Mouse (Mus musculus) forebrain, embryonic 11.5 days (tissue): ENCODE data around the gene Ppp2r5e. TPM values are rescaled to one million over a fixed set of nuclear protein-coding genes. Genes with fewer than 3 reads are reported as not detected.

Experiments
- ATAC-seq: fragments of 200-750 bp; cut with Nextera tagmentation; replicated peaks from 2 replicates; pipeline ENCODE4 v1.8.0; 2017; ENCODE audit warnings: moderate TSS enrichment; ENCODE audit not compliant: low FRiP score
- DNase-seq: peaks from one replicate; pipeline ENCODE4 v3.0.0-alpha.2; 2017; ENCODE audit warnings: low spot score
- H3K27ac ChIP-seq: fragments of 300-500 bp; sonication (generic); 2 replicates; pipeline ENCODE4 v1.5.1; 2014; ENCODE audit warnings: low read depth, low read length
- H3K27me3 ChIP-seq: fragments of 300-500 bp; sonication (generic); 2 replicates; pipeline ENCODE4 v1.6.1; 2014; ENCODE audit warnings: mild to moderate bottlenecking, low read length, mixed read lengths; ENCODE audit not compliant: control insufficient read depth, insufficient read depth
- H3K36me3 ChIP-seq: fragments of 300-500 bp; sonication (generic); 2 replicates; pipeline ENCODE4 v1.6.1; 2014; ENCODE audit warnings: mild to moderate bottlenecking, low read length, moderate library complexity, mixed read lengths; ENCODE audit not compliant: control insufficient read depth, insufficient read depth
- H3K4me1 ChIP-seq: fragments of 300-500 bp; sonication (generic); replicated peaks from 2 replicates; pipeline ENCODE4 v1.6.1; 2014; ENCODE audit warnings: low read length, mixed read lengths; ENCODE audit not compliant: control insufficient read depth, insufficient read depth
- H3K4me2 ChIP-seq: fragments of 300-500 bp; sonication (generic); 2 replicates; pipeline ENCODE4 v1.6.1; 2014; ENCODE audit warnings: low read depth, mild to moderate bottlenecking, low read length, moderate library complexity, mixed read lengths; ENCODE audit not compliant: severe bottlenecking
- H3K4me3 ChIP-seq: fragments of 300-500 bp; sonication (generic); 2 replicates; pipeline ENCODE4 v1.5.1; 2014; ENCODE audit warnings: low read depth, low read length
- H3K9ac ChIP-seq: fragments of 300-500 bp; sonication (generic); 2 replicates; pipeline ENCODE4 v1.6.1; 2014; ENCODE audit warnings: low read length
- H3K9me3 ChIP-seq: fragments of 300-500 bp; sonication (generic); 2 replicates; pipeline ENCODE4 v1.6.1; 2016; ENCODE audit warnings: low read length, mixed read lengths; ENCODE audit not compliant: control insufficient read depth
- WGBS: fragments of 180-500 bp; shearing (Covaris S2); extraction: QIAGEN DNeasy Blood & Tissue Kit; methylation state at CpG from one replicate; pipeline ENCODE4 v1.1.7; 2014; 5-methylcytosine and 5-hydroxymethylcytosine counted together
- polyA plus RNA-seq: library from polyadenylated mRNA; unstranded; fragments of >200 nt; fragmentation: Nextera tagmentation; extraction: Ambion mirVana; gene quantifications from 2 replicates; pipeline ENCODE4 v1.2.1, GENCODE M21; 2014

Gene Ppp2r5e
- polyA plus RNA-seq, 1 experiment from 2014 or later, result 26.1 TPM

DNA sequence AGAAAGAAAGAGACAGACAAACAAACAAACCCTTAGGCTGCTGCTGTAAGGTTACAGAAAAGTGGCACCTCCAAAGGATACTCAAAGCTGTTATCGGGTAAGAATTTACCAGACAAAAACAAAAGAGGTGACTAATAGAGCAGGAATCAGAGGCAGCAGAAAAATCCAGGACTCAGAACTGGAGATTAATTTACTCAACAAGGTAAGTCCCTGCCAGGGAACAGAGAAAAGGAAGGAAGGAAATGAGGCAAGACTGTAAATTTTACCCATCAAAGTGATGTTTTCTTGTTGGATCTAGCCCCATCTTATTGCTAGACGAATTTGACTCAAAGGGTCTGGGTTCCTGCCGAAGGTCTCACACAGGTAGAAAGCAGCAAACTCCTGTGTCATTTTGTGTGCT, 41.0 kb downstream of the Ppp2r5e start:
- Histone ChIP-seq H3K9ac (no peak overlapping the region), H3K9me3 (no peaks in the 10 kb centered on the region), H3K4me1 (0 out of 2 replicates have a peak, but pooled peaks cover 2% of the 10 kb centered on the region), H3K4me2 (no peak overlapping the region), H3K4me3 (no peak overlapping the region), H3K36me3 (no peaks in the 10 kb centered on the region), H3K27ac (no peak overlapping the region), H3K27me3 (no peaks in the 10 kb centered on the region)
- DNase-seq, result no peak
- no peak for ATAC-seq
- 72% methylated on average over 3 of the region's 3 CpGs for WGBS

DNA sequence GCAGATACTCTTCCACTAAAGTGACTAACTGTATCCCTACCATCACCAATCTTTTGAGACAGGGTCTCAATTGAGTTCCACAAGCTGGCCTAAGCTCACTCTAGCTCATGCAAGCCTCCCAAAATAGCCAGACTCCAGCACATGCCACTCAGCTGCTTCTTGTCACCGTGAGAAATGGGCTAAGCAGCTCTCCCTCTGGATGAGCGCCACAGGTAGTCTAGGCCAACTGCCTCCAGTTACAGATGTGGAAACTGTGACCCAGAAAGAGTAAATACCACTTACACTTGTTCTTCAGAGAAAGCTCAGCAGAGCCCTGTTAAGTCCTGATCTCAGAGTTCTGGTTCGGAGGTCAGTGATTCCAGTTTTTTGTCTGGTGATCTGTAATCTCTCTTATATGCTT, 43.7 kb downstream of the Ppp2r5e start:
- ATAC-seq (no peak), DNase-seq (no peak)
- no peak overlapping the region for H3K4me2 ChIP-seq
- H3K36me3 ChIP-seq, result no peaks in the 10 kb centered on the region
- no peaks in the 10 kb centered on the region for H3K27me3 ChIP-seq
- no peak overlapping the region for H3K9ac ChIP-seq
- H3K27ac ChIP-seq, result no peak overlapping the region
- no peaks in the 10 kb centered on the region for H3K9me3 ChIP-seq
- no peak overlapping the region for H3K4me3 ChIP-seq
- H3K4me1 ChIP-seq, result no peaks in the 10 kb centered on the region
- WGBS, result 94% methylated on average over 3 of the region's 3 CpGs

DNA sequence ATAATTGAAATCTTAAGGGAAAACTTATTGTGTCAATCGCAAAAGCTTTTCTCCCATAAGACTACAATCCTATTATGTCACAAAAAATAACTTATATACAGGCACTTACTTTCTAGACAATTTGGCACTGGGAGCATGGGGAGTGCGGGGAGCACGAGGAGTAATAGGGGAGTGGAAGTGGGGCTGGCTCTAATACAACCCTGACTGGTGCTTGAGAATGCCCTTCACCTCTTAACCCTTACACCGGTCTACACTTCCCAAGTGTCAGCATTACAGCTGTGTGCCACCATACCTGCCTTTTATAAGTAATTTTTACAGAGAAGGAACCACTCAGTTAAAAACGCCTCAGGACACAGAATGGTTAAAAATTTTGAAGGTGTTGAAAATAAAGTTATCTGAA, 44.4 kb downstream of the Ppp2r5e start:
- WGBS, result 92% methylated on average over 5 of the region's 5 CpGs
- no peak overlapping the region for H3K9ac ChIP-seq
- H3K27me3 ChIP-seq, result no peaks in the 10 kb centered on the region
- H3K4me1 ChIP-seq, result no peaks in the 10 kb centered on the region
- H3K4me3 ChIP-seq, result no peak overlapping the region
- H3K36me3 ChIP-seq, result no peaks in the 10 kb centered on the region
- H3K4me2 ChIP-seq, result no peak overlapping the region
- DNase-seq (no peak), ATAC-seq (no peak)
- no peaks in the 10 kb centered on the region for H3K9me3 ChIP-seq
- no peak overlapping the region for H3K27ac ChIP-seq

DNA sequence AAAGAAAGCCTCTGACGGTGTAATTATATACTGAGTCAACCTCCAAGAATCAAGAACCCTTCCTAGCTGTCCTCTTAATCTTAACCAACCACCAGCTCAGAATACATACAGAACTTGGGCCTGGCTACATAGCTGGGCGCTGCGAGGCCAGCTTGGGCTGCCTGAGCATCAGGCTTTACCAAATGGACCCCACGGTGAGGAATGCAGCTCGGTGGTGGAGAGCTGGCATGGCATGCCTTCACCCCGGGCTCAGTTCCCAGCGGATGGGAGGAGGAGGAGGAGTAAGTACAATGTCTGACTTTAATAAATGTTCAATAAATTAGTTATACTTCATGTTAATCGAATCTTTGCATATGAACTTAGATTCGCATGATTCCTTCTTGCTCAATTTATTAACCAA, 47.0 kb downstream of the Ppp2r5e start:
- H3K4me1 ChIP-seq, result no peaks in the 10 kb centered on the region
- no peak overlapping the region for H3K4me2 ChIP-seq
- H3K9me3 ChIP-seq, result no peaks in the 10 kb centered on the region
- H3K36me3 ChIP-seq, result no peaks in the 10 kb centered on the region
- no peak overlapping the region for H3K9ac ChIP-seq
- ATAC-seq (no peak), DNase-seq (no peak)
- no peak overlapping the region for H3K4me3 ChIP-seq
- no peaks in the 10 kb centered on the region for H3K27me3 ChIP-seq
- 84% methylated on average over 9 of the region's 9 CpGs for WGBS
- no peak overlapping the region for H3K27ac ChIP-seq

DNA sequence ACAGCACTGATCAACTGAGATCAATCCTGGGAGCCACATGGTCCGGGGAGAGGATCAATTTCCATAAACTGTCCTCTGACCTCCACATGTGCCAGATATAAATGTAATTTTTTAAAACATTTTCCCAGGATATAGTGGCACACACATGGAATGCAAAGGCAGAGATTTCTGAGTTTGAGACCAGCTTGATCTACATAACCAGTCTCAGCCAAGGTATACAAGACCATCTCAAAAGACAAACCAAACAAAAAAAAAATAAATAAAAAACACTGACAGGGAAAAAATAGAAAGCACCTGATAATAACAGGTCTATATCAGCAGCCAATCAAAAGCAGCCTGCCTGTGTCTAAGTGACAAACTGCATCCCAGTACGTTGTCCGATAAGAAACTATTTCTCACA, 48.9 kb downstream of the Ppp2r5e start:
- Histone ChIP-seq H3K36me3 (no peaks in the 10 kb centered on the region), H3K9ac (no peak overlapping the region), H3K9me3 (no peaks in the 10 kb centered on the region), H3K4me1 (no peaks in the 10 kb centered on the region), H3K27me3 (no peaks in the 10 kb centered on the region), H3K4me2 (no peak overlapping the region), H3K4me3 (no peak overlapping the region), H3K27ac (no peak overlapping the region)
- ATAC-seq (no peak), DNase-seq (no peak)
- WGBS, result 94% methylated on average over 3 of the region's 3 CpGs

DNA sequence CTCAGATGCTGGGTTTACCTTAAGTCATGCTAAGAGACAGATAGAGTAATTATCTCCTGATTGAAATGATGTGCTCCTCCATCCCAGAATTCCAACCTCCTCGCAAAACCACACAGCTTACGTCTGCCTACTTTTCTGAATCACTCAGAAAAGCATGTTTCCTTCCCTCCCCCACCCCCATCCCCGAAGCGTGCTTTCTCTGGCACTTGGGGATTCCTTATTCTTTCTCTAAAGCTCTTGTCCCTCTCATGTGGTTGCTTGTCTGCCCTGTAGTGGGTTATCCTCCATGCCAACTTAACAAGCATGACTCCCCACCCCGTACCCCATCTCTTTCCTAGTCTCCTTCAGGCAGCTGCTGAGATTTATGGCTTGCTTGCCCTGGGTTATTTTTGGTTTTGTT, 49.8 kb downstream of the Ppp2r5e start:
- H3K27ac ChIP-seq, result no peak overlapping the region
- no peak overlapping the region for H3K9ac ChIP-seq
- H3K4me1 ChIP-seq, result no peaks in the 10 kb centered on the region
- DNase-seq, result no peak
- no peaks in the 10 kb centered on the region for H3K9me3 ChIP-seq
- no peaks in the 10 kb centered on the region for H3K27me3 ChIP-seq
- WGBS, result 92% methylated on average over 5 of the region's 5 CpGs
- H3K4me3 ChIP-seq, result no peak overlapping the region
- no peaks in the 10 kb centered on the region for H3K36me3 ChIP-seq
- ATAC-seq, result no peak
- no peak overlapping the region for H3K4me2 ChIP-seq

DNA sequence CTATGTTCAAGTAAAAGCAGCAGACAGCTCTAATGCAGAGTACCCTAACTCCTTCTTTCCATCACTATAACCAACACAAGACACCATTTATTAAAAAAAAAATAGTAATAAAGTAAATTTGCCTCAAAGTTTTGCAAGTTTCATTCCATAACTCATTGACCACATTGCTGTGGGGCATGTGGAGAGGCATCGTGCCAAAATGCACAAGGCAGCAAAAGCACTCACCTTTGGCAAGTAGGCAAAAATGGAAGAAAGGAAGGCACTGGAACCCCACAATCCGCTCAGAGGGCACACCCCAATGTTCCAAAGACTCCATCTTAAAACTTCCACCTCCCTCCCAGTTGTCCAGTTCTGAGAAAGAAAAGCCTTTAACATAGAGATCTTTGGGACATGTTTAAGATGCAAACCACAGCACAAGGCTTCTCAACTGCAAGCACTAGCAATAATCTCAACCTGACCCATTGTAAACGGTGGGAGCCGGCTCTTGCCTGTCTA, 50.6 kb downstream of the Ppp2r5e start:
- H3K27me3 ChIP-seq, result no peaks in the 10 kb centered on the region
- H3K27ac ChIP-seq, result no peak overlapping the region
- WGBS, result 94% methylated on average over 4 of the region's 4 CpGs
- no peaks in the 10 kb centered on the region for H3K9me3 ChIP-seq
- H3K4me2 ChIP-seq, result no peak overlapping the region
- no peaks in the 10 kb centered on the region for H3K36me3 ChIP-seq
- no peak for ATAC-seq
- no peaks in the 10 kb centered on the region for H3K4me1 ChIP-seq
- DNase-seq, result no peak
- no peak overlapping the region for H3K9ac ChIP-seq
- no peak overlapping the region for H3K4me3 ChIP-seq

DNA sequence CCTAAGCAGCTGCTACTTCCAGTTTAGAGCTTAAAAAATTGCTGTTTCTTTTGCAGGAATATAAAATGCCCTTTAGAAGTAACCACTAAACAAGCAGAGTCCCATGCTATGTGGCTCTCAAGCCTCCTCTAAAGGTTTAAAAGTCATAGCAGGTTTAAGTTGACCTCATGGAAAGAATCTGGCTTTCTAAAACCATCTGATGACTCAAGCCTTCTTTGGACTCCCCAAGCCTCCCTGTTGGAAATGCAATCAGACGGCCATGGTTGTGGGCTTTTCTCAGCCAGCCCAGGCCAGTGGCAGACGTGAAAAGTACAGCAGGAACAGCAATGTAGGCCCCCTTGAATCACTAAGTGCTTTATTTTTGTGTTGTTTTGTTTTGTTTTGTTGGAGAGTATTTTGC, 51.4 kb downstream of the Ppp2r5e start:
- 79% methylated on average over 2 of the region's 2 CpGs for WGBS
- Histone ChIP-seq H3K27ac (no peak overlapping the region), H3K9ac (no peak overlapping the region), H3K4me3 (no peak overlapping the region), H3K27me3 (no peaks in the 10 kb centered on the region), H3K36me3 (no peaks in the 10 kb centered on the region), H3K4me1 (no peaks in the 10 kb centered on the region), H3K4me2 (no peak overlapping the region), H3K9me3 (no peaks in the 10 kb centered on the region)
- DNase-seq, result no peak
- ATAC-seq, result no peak

DNA sequence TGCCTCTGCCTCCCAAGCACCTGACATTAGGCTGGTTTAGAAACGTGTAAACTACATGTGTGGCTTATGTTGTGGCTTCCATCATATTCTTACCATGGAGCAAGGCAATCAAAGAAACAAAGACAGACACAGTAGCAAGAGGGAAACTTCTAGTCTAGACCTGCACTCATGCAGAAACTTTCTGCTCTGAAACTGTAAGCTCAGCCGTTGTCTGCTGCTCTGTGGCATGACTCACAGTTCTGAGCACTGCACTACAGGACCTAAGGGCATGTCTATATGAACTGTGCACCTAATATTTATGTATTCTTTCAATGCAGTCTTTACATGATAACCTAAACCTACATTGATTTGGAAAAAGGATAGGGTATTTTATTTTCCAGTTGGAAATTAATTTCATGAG, 51.8 kb downstream of the Ppp2r5e start:
- Histone ChIP-seq H3K27ac (no peak overlapping the region), H3K9me3 (no peaks in the 10 kb centered on the region), H3K36me3 (no peaks in the 10 kb centered on the region), H3K27me3 (no peaks in the 10 kb centered on the region), H3K4me1 (no peaks in the 10 kb centered on the region), H3K4me2 (no peak overlapping the region), H3K4me3 (no peak overlapping the region), H3K9ac (no peak overlapping the region)
- no peak for ATAC-seq
- WGBS, result 91% methylated on average over 2 of the region's 2 CpGs
- no peak for DNase-seq
